Mouse (Mus musculus) bone marrow macrophage, adult 2 months (primary cell): ENCODE data around the gene Ran.

Experiments
- CTCF ChIP-seq: IDR thresholded peaks from 2 replicates; pipeline ENCODE4 v1.5.1; 2012; ENCODE audit warnings: low read depth, mild to moderate bottlenecking, low read length, moderate library complexity
- POLR2A ChIP-seq: IDR thresholded peaks from 2 replicates; pipeline ENCODE4 v1.6.1; 2012; ENCODE audit warnings: mild to moderate bottlenecking, low read depth, low read length, borderline replicate concordance

GRCm38 (mm10) chr5:129005416-129005815, 14.5 kb upstream of the Ran start:
- TF ChIP-seq POLR2A (no peak), CTCF (no peak)
